Mouse (Mus musculus): Measurements from ENCODE around the gene Rfx7.
"Not testable (repeated sequence)": the region's sequence is repeated elsewhere in the genome, so short reads cannot be mapped to it uniquely, and the experiment has no call there.

Gene Rfx7

GRCm38 (mm10) chr9:72666352-72667021, 134.4 kb downstream of the Rfx7 start:
- DNase-seq: not testable (repeated sequence)

- no peak for DNase-seq
These were observed 135.1 kb downstream of the Rfx7 start for GRCm38 (mm10) chr9:72667126-72667525.

- no peak for DNase-seq
These were observed 137.3 kb downstream of the Rfx7 start for GRCm38 (mm10) chr9:72669383-72669782.

GRCm38 (mm10) chr9:72672361-72672760, 140.3 kb downstream of the Rfx7 start:
- DNase-seq: peak; percentile 87
